Mouse (Mus musculus): Measurements from ENCODE around the gene Hs6st3. TPM values are rescaled to one million over a fixed set of nuclear protein-coding genes. Genes with fewer than 3 reads are reported as not detected.

Gene Hs6st3
- total RNA-seq, 2 experiments from 2014 or later = not detected

- no peak for ATAC-seq (replicated peaks; ENCODE audit: low FRiP score, poor library complexity, severe bottlenecking)
Observed at GRCm38 (mm10) chr14:119857338-119858291, 719.5 kb downstream of the Hs6st3 start.

- ATAC-seq (replicated peaks; ENCODE audit: low FRiP score, poor library complexity, severe bottlenecking) = no peak
Observed at GRCm38 (mm10) chr14:119873617-119874016, 735.5 kb downstream of the Hs6st3 start.

GRCm38 (mm10) chr14:119892922-119893321, 754.8 kb downstream of the Hs6st3 start:
- ATAC-seq (replicated peaks; ENCODE audit: low FRiP score, poor library complexity, severe bottlenecking) = no peak

- no peak for ATAC-seq (replicated peaks; ENCODE audit: low FRiP score, poor library complexity, severe bottlenecking)
Observed at GRCm38 (mm10) chr14:119895097-119895496, 757.0 kb downstream of the Hs6st3 start.

- ATAC-seq (replicated peaks; ENCODE audit: low FRiP score, poor library complexity, severe bottlenecking) = no peak
Observed at GRCm38 (mm10) chr14:119895765-119896465, 757.8 kb downstream of the Hs6st3 start.

- ATAC-seq (replicated peaks; ENCODE audit: low FRiP score, poor library complexity, severe bottlenecking) = no peak
Observed at GRCm38 (mm10) chr14:119902486-119902885, 764.3 kb downstream of the Hs6st3 start.

GRCm38 (mm10) chr14:119908032-119908675, 770.0 kb downstream of the Hs6st3 start:
- no peak for ATAC-seq (replicated peaks; ENCODE audit: low FRiP score, poor library complexity, severe bottlenecking)

GRCm38 (mm10) chr14:119914508-119914907, 776.4 kb downstream of the Hs6st3 start:
- ATAC-seq (replicated peaks; ENCODE audit: low FRiP score, poor library complexity, severe bottlenecking) = no peak

GRCm38 (mm10) chr14:119918281-119919034, 780.3 kb downstream of the Hs6st3 start:
- no peak for ATAC-seq (replicated peaks; ENCODE audit: low FRiP score, poor library complexity, severe bottlenecking)

GRCm38 (mm10) chr14:119919177-119919576, 781.0 kb downstream of the Hs6st3 start:
- no peak for ATAC-seq (replicated peaks; ENCODE audit: low FRiP score, poor library complexity, severe bottlenecking)

Other genes starting within 250 kb of the Hs6st3 start
- 1.8 TPM in 1 of 2 replicates, not detected in the other for gene Dzip1, start 212.9 kb upstream of the Hs6st3 start, total RNA-seq (2015; ENCODE audit: low replicate concordance)
- 0.61 TPM in 1 of 2 replicates, not detected in the other for gene Dzip1, start 212.9 kb upstream of the Hs6st3 start, total RNA-seq (2017; ENCODE audit: low replicate concordance)
- 20.5 and 32.7 TPM in 2 replicates for gene Dnajc3, start 200.4 kb upstream of the Hs6st3 start, total RNA-seq (2015; ENCODE audit: low replicate concordance)
- gene Dnajc3, start 200.4 kb upstream of the Hs6st3 start, total RNA-seq (2017; ENCODE audit: low replicate concordance) = 27.8 and 51.5 TPM in 2 replicates
- 1.1 TPM in 1 of 2 replicates, not detected in the other for gene Uggt2, start 38.9 kb upstream of the Hs6st3 start, total RNA-seq (2015; ENCODE audit: low replicate concordance)
- not detected in 2 replicates for gene Uggt2, start 38.9 kb upstream of the Hs6st3 start, total RNA-seq (2017; ENCODE audit: low replicate concordance)